Mouse (Mus musculus) heart, adult 2 months (tissue): ENCODE measurements around the gene Atp11c.

Source experiments
- CTCF ChIP-seq: fragments of 200-600 bp; IDR thresholded peaks from 2 replicates; pipeline ENCODE4 v1.8.1; 2022; ENCODE audit warnings: antibody characterized with exemption, mild to moderate bottlenecking, moderate library complexity
- POLR2A ChIP-seq: fragments of 200-500 bp; IDR thresholded peaks from 2 replicates; pipeline ENCODE4 v1.6.1; 2011; ENCODE audit warnings: mild to moderate bottlenecking, low read depth, low read length, control low read depth; ENCODE audit not compliant: insufficient read depth

DNA sequence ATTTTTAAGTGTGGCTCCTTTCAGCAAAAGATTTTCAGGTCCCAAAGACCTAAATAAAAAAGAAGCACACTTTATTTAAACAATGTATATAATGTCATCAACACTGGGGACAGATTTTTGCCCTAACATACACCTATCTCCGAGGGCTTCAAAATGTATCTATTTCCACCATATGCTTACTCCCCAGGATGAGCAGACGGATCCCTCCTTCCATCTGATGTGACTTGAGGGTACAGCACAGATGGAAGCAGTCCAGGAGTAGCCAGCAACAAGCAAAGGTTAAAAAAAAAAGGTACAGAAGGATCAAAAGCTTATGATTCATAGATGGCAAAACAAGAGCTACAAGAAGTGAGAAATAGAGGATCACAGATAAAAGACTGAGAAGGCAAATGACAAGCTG is 300.2 kb downstream of the Atp11c start:
- TF ChIP-seq POLR2A (no peak), CTCF (no peak)
